In the genomic region with DNA sequence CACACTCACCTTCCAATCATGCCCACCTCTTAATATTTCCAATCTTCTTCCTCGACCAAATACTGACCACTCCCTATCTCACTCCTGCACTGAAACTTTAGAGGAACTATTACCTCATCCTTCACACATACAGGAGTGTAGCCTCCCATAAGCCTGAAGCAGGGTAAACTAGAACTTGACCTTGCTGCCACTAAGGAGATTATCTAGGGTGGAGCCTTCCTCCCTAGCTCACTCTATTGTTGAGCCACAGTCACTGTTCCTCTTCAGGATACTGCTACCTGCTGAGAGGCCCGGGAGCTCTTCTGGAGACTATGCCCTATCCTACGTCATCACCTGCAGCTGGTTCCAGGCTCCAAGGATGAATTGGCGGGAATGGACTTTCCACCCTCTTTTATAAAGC, we compare ENCODE assay signal across 24 mouse cellular contexts. TPM values are rescaled to one million over a fixed set of nuclear protein-coding genes. Genes with fewer than 3 reads are reported as not detected.
"Had no signal": no experiment of that assay in that cellular context is flagged by ENCODE, and none has a peak within 500 bp of the region (broad histone marks: within the 10 kb centered on the region; RNA-seq: fewer than 3 reads in every experiment).

No protein-coding gene starts in this region.

RNA-seq across cellular contexts. Expression of a gene that starts 8.3 kb away (rescaled TPM):
- total RNA-seq: common myeloid progenitor, adult 5-6 weeks; forebrain, postnatal 0 days; gastrocnemius, adult 18-20 months; gastrocnemius, adult 2 months; gastrocnemius, adult 8-10 months; gastrocnemius, postnatal 10 days; gastrocnemius, postnatal 14 days; gastrocnemius, postnatal 25 days; gastrocnemius, postnatal 36 days; gastrocnemius, postnatal 4 days; granulocyte monocyte progenitor cell, adult 5-6 weeks; heart, adult 18-20 months; heart, adult 2 months had no signal
- polyA plus RNA-seq: cortical plate, adult 2 months; embryonic facial prominence, embryonic 11.5 days; embryonic facial prominence, embryonic 12.5 days; erythroblast, embryonic 14.5 days; forebrain, embryonic 10.5 days; forebrain, embryonic 11.5 days; forebrain, embryonic 14.5 days; forebrain, embryonic 15.5 days; forebrain, embryonic 16.5 days; frontal cortex, adult 2 months; heart, embryonic 11.5 days had no signal
